Mouse (Mus musculus) intestine, postnatal 0 days (tissue): ENCODE results near the gene Cdc42bpa. TPM values are rescaled to one million over a fixed set of nuclear protein-coding genes. Genes with fewer than 3 reads are reported as not detected.
A peak's percentile ranks its signal among the peaks of the same experiment; 100 is the strongest.

Experiments used
- ATAC-seq: fragments of 200-750 bp; cut with Nextera tagmentation; 2 replicates; pipeline ENCODE4 v1.8.0; 2017; ENCODE audit warnings: mild to moderate bottlenecking, moderate TSS enrichment, moderate library complexity
- H3K27ac ChIP-seq: fragments of 300-500 bp; sonication (generic); 2 replicates; pipeline ENCODE4 v1.5.1; 2014; ENCODE audit warnings: mild to moderate bottlenecking, low read depth, low read length, moderate library complexity
- H3K27me3 ChIP-seq: fragments of 300-500 bp; sonication (generic); replicated peaks from 2 replicates; pipeline ENCODE4 v1.6.1; 2014; ENCODE audit warnings: low read length, mixed read lengths; ENCODE audit not compliant: control insufficient read depth, insufficient read depth
- H3K36me3 ChIP-seq: fragments of 300-500 bp; sonication (generic); 2 replicates; pipeline ENCODE4 v1.6.1; 2014; ENCODE audit warnings: mild to moderate bottlenecking, moderate library complexity; ENCODE audit not compliant: control insufficient read depth, insufficient read depth
- H3K4me1 ChIP-seq: fragments of 300-500 bp; sonication (generic); replicated peaks from 2 replicates; pipeline ENCODE4 v1.6.1; 2014; ENCODE audit warnings: antibody characterized with exemption, low read length, mixed read lengths; ENCODE audit not compliant: control insufficient read depth, insufficient read depth
- H3K4me2 ChIP-seq: fragments of 300-500 bp; sonication (generic); replicated peaks from 2 replicates; pipeline ENCODE4 v1.6.1; 2014; ENCODE audit warnings: low read depth, mild to moderate bottlenecking, moderate library complexity
- H3K4me3 ChIP-seq: fragments of 300-500 bp; sonication (generic); 2 replicates; pipeline ENCODE4 v1.5.1; 2014; ENCODE audit warnings: low read depth, low read length
- H3K9ac ChIP-seq: fragments of 300-500 bp; sonication (generic); 2 replicates; pipeline ENCODE4 v1.6.1; 2014; ENCODE audit warnings: mild to moderate bottlenecking, low read depth, low read length
- H3K9me3 ChIP-seq: fragments of 300-500 bp; sonication (generic); 2 replicates; pipeline ENCODE4 v1.6.1; 2016; ENCODE audit warnings: mixed run types; ENCODE audit not compliant: control insufficient read depth
- CTCF ChIP-seq: sonication (generic); IDR thresholded peaks from 2 replicates; pipeline ENCODE4 v1.5.1; 2016; ENCODE audit warnings: low read depth, mild to moderate bottlenecking, control low read depth, antibody characterized with exemption, moderate library complexity
- WGBS: fragments of 180-500 bp; shearing (Covaris S2); extraction: QIAGEN DNeasy Blood & Tissue Kit; methylation state at CpG from one replicate; pipeline ENCODE4 v1.1.7; 2014; 5-methylcytosine and 5-hydroxymethylcytosine counted together
- polyA plus RNA-seq: library from polyadenylated mRNA; unstranded; fragments of >200 nt; fragmentation: Nextera tagmentation; extraction: Ambion mirVana; gene quantifications from 2 replicates; pipeline ENCODE4 v1.2.1, GENCODE M21; 2015

The Cdc42bpa gene
- polyA plus RNA-seq, 1 experiment from 2014 or later = 9.2 TPM

GRCm38 (mm10) chr1:180182731-180183130 is 222.5 kb downstream of the Cdc42bpa start:
- ATAC-seq = peak; percentile 49
- 26% methylated on average over 3 of the region's 3 CpGs for WGBS
- no peak for TF ChIP-seq CTCF
- H3K4me2 ChIP-seq = peak overlapping the region; percentile 21
- peak overlapping the region; percentile 66 for H3K27ac ChIP-seq
- peaks cover 23% of the 10 kb centered on the region; the same call in 1 of the 2 replicates for H3K4me1 ChIP-seq
- H3K9me3 ChIP-seq = no peaks in the 10 kb centered on the region
- no peaks in the 10 kb centered on the region for H3K27me3 ChIP-seq
- H3K36me3 ChIP-seq = peaks cover 10% of the 10 kb centered on the region; the same call in 1 of the 2 replicates
- H3K4me3 ChIP-seq = no peak overlapping the region
- H3K9ac ChIP-seq = no peak overlapping the region

GRCm38 (mm10) chr1:180183525-180184159 is 223.4 kb downstream of the Cdc42bpa start:
- Histone ChIP-seq H3K4me2 (peak overlapping the region; percentile 21), H3K9me3 (no peaks in the 10 kb centered on the region), H3K9ac (no peak overlapping the region), H3K27ac (peak overlapping the region; percentile 66), H3K27me3 (no peaks in the 10 kb centered on the region), H3K36me3 (peaks cover 9% of the 10 kb centered on the region; the same call in 1 of the 2 replicates), H3K4me1 (peaks cover 23% of the 10 kb centered on the region; the same call in 1 of the 2 replicates), H3K4me3 (no peak overlapping the region)
- no peak for ATAC-seq
- 55% methylated on average over 6 of the region's 6 CpGs for WGBS
- TF ChIP-seq CTCF = no peak

- H3K4me2 ChIP-seq = peak overlapping the region; percentile 1; the same call in 1 of the 2 replicates
- H3K36me3 ChIP-seq = peaks cover 2% of the 10 kb centered on the region; the same call in 1 of the 2 replicates
- H3K4me1 ChIP-seq = peaks cover 23% of the 10 kb centered on the region; the same call in 1 of the 2 replicates
- no peaks in the 10 kb centered on the region for H3K9me3 ChIP-seq
- TF ChIP-seq CTCF = 0 out of 2 replicates have a peak, but pooled peaks have one; percentile 2
- WGBS = 16% methylated on average over 7 of the region's 7 CpGs
- H3K27ac ChIP-seq = peak overlapping the region; percentile 54
- no peak overlapping the region for H3K9ac ChIP-seq
- ATAC-seq = peak; percentile 84
- H3K27me3 ChIP-seq = no peaks in the 10 kb centered on the region
- H3K4me3 ChIP-seq = no peak overlapping the region
Observed at GRCm38 (mm10) chr1:180184768-180185167, 224.5 kb downstream of the Cdc42bpa start.

DNA sequence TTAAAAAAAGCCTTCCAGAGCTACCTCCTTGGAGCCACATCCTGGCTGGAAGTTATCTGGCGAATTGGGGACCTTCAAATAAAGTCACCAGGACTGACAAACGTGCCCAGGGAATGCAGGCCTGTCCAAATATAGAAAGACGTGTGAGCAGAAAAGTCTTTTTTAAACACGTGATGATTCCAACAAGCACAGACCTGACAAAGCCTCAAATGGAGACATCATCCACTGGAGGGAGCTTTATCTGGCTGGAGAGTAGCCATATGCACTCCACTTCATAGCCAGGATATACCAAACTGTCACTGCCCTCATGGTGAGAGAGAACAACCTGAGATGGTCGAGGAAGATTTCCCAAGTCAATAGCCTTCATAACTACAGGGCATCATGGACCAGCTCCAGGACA is 225.6 kb downstream of the Cdc42bpa start:
- Histone ChIP-seq H3K4me3 (no peak overlapping the region), H3K4me1 (peaks cover 23% of the 10 kb centered on the region; the same call in 1 of the 2 replicates), H3K9me3 (no peaks in the 10 kb centered on the region), H3K27me3 (no peaks in the 10 kb centered on the region), H3K36me3 (no peaks in the 10 kb centered on the region; the same call in 1 of the 2 replicates), H3K4me2 (no peak overlapping the region), H3K27ac (peak overlapping the region; percentile 54; the same call in 1 of the 2 replicates), H3K9ac (no peak overlapping the region)
- 56% methylated on average over 5 of the region's 5 CpGs for WGBS
- ATAC-seq = no peak
- TF ChIP-seq CTCF = peak; percentile 45

DNA sequence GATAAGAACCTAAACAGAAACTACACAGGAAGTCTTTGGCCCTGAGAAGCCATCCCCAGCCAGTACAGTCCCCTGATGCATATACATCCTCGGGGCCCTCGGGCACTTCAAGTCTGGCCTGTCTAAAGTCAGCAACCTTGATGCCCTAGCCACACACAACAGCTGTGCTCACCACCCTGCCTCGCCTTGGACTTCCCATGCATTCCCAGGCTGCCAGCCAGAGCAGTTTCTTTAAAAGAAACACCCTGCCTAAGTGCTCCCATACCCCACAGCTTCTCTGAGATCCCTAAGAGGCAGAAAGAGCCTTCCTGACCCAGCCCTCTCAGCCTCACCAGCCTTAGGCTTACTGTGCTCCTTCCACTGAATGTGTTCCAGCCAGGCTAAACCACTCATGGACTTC is 226.1 kb downstream of the Cdc42bpa start:
- Histone ChIP-seq H3K4me2 (no peak overlapping the region), H3K4me1 (peaks cover 23% of the 10 kb centered on the region; the same call in 1 of the 2 replicates), H3K9me3 (no peaks in the 10 kb centered on the region), H3K36me3 (no peaks in the 10 kb centered on the region; the same call in 1 of the 2 replicates), H3K9ac (no peak overlapping the region), H3K27ac (no peak overlapping the region), H3K4me3 (no peak overlapping the region), H3K27me3 (no peaks in the 10 kb centered on the region)
- no peak for TF ChIP-seq CTCF
- 79% methylated on average over 3 of the region's 3 CpGs for WGBS
- ATAC-seq = no peak

DNA sequence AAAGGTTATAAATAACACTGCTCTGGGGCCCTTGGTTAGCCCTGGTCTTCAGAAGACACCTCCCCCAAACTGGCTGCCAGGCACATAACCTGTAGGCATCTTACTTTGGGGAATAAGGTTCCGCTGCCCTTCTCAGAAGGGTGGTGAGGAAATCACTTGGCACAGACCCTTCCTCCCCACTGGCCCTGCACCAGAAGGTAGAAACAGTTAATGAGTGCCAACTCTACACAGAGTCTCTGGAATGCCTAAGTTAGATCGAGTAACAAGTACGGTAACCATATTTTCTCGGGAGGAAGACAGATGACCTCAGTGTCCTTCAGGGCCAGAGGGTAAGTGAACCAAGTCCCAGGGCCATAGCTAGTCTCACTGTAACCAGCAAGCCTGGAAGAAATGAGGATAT is 228.7 kb downstream of the Cdc42bpa start:
- no peaks in the 10 kb centered on the region for H3K36me3 ChIP-seq
- WGBS = 81% methylated on average over 4 of the region's 4 CpGs
- TF ChIP-seq CTCF = no peak
- H3K27me3 ChIP-seq = no peaks in the 10 kb centered on the region
- no peak overlapping the region for H3K4me2 ChIP-seq
- no peak overlapping the region for H3K4me3 ChIP-seq
- no peak for ATAC-seq
- no peak overlapping the region for H3K27ac ChIP-seq
- no peak overlapping the region for H3K9ac ChIP-seq
- H3K4me1 ChIP-seq = peaks cover 18% of the 10 kb centered on the region; the same call in 1 of the 2 replicates
- no peaks in the 10 kb centered on the region for H3K9me3 ChIP-seq
